ENCODE assay signal across 24 mouse cellular contexts in the genomic region with DNA sequence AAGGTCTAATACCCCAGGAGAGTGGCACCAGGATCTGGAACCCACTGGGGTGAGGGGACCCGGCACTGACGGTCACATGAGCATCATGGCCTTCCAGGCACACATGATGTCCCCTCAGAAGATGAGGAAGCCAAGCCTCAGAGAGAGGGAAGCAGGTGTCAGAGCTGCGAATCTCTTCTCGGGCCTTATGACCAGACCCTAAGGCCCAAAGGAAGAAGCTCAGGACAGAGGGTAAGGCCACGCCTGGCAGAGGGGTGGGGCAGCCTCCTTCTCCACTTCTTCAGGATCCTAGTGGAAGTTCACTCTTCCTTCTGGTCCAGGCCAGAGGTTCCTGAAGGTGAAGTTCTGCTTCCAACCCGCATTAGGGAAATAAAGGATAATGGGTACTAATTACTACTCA. TPM values are rescaled to one million over a fixed set of nuclear protein-coding genes. Genes with fewer than 3 reads are reported as not detected.
A peak's percentile ranks its signal among the peaks of the same experiment; 100 is the strongest.
DNase-seq lines count a peak whose midpoint lies in the region; ATAC-seq and TF ChIP-seq lines count a peak whose summit lies in the region.
"Had no signal": no experiment of that assay in that cellular context is flagged by ENCODE, and none has a peak within 500 bp of the region (broad histone marks: within the 10 kb centered on the region; RNA-seq: fewer than 3 reads in every experiment).

No protein-coding gene starts in this region.

- DNase-seq in gastrocnemius, adult 2 months, result no peak
- DNase-seq in gastrocnemius, postnatal 14 days, result no peak
- peak; percentile 40 to 60 for DNase-seq in kidney, postnatal 36 days
- no peak for DNase-seq in kidney, postnatal 10 days
- DNase-seq: adrenal gland, adult 8-10 months; cerebellum, adult 2 months; cerebellum, postnatal 25 days; kidney, adult 8-10 months; lung, adult 2 months; thymus, adult 18-20 months; thymus, postnatal 36 days had no signal

- 62% methylated on average over 6 of the region's 6 CpGs for WGBS in heart, embryonic 13.5 days
- WGBS in heart, embryonic 11.5 days (ENCODE audit: insufficient replicate concordance), result 75% methylated on average over 6 of the region's 6 CpGs

- H3K27me3 ChIP-seq in heart, embryonic 13.5 days (replicated peaks), result no peaks in the 10 kb centered on the region; the same call in 1 of the 2 replicates
- no peaks in the 10 kb centered on the region for H3K27me3 ChIP-seq in heart, embryonic 11.5 days (ENCODE audit: control insufficient read depth, insufficient read depth, low read length)
- H3K27me3 ChIP-seq: embryonic facial prominence, embryonic 13.5 days; megakaryocyte, embryonic 14.5 days; midbrain, embryonic 13.5 days had no signal

- peaks cover 8% of the 10 kb centered on the region for H3K36me3 ChIP-seq in heart, embryonic 13.5 days
- H3K36me3 ChIP-seq in heart, embryonic 11.5 days (ENCODE audit: control insufficient read depth, insufficient read depth, low read length), result no peaks in the 10 kb centered on the region
- H3K36me3 ChIP-seq: forebrain, embryonic 12.5 days; midbrain, embryonic 13.5 days had no signal

- no peak for TF ChIP-seq CTCF in gastrocnemius, adult 2 months (IDR thresholded peaks at IDR 0.05)

- intact Hi-C loops in gastrocnemius, adult 2 months (cut with DNase I), result no loop called here
- intact Hi-C loops in gastrocnemius, postnatal 14 days (cut with DNase I; ENCODE audit: low total_unique reads), result no loop called here

- no peak for ATAC-seq in heart, embryonic 13.5 days (ENCODE audit: extremely low read depth, insufficient number of reproducible peaks, low FRiP score, low TSS enrichment)
- ATAC-seq in heart, embryonic 11.5 days (replicated peaks; ENCODE audit: insufficient number of reproducible peaks, low FRiP score, low TSS enrichment), result no peak
- ATAC-seq in megakaryocyte progenitor cell, adult 5-6 weeks (replicated peaks; ENCODE audit: poor library complexity), result no peak
- ATAC-seq: activated CD4-positive, CD25-positive, alpha-beta regulatory T cell, adult 4 months; midbrain, embryonic 13.5 days had no signal

- peaks cover 75% of the 10 kb centered on the region for H3K4me1 ChIP-seq in heart, embryonic 13.5 days
- peaks cover 22% of the 10 kb centered on the region for H3K4me1 ChIP-seq in heart, embryonic 11.5 days (ENCODE audit: control insufficient read depth, insufficient read depth, low read length)

- H3K27ac ChIP-seq in gastrocnemius, adult 2 months, result peak overlapping the region; percentile 87
- peak overlapping the region; percentile 83 for H3K27ac ChIP-seq in heart, embryonic 13.5 days (replicated peaks)
- H3K27ac ChIP-seq in heart, embryonic 11.5 days (ENCODE audit: low read depth, low read length), result no peak overlapping the region

- H3K9ac ChIP-seq in heart, embryonic 13.5 days, result no peak overlapping the region
- H3K9ac ChIP-seq in heart, embryonic 11.5 days (ENCODE audit: low read depth, low read length), result no peak overlapping the region
- H3K9ac ChIP-seq: forebrain, embryonic 12.5 days; midbrain, embryonic 13.5 days had no signal

- no peak overlapping the region for H3K4me2 ChIP-seq in heart, embryonic 13.5 days
- H3K4me2 ChIP-seq in heart, embryonic 11.5 days, result no peak overlapping the region
- H3K4me2 ChIP-seq: embryonic facial prominence, embryonic 13.5 days; forebrain, embryonic 12.5 days; midbrain, embryonic 13.5 days had no signal

- H3K4me3 ChIP-seq in gastrocnemius, adult 2 months, result peak overlapping the region; percentile 79
- no peak overlapping the region for H3K4me3 ChIP-seq in heart, embryonic 13.5 days
- no peak overlapping the region for H3K4me3 ChIP-seq in heart, embryonic 11.5 days (ENCODE audit: low read depth, low read length)
- H3K4me3 ChIP-seq: embryonic facial prominence, embryonic 13.5 days; erythroblast, embryonic 14.5 days; forebrain, embryonic 12.5 days; megakaryocyte, embryonic 14.5 days; midbrain, embryonic 13.5 days had no signal

- H3K9me3 ChIP-seq in heart, embryonic 13.5 days, result no peaks in the 10 kb centered on the region
- H3K9me3 ChIP-seq in heart, embryonic 11.5 days (replicated peaks; ENCODE audit: control insufficient read depth, low read length), result no peaks in the 10 kb centered on the region
- H3K9me3 ChIP-seq: embryonic facial prominence, embryonic 13.5 days; forebrain, embryonic 12.5 days; megakaryocyte, embryonic 14.5 days; midbrain, embryonic 13.5 days had no signal

RNA-seq across cellular contexts. Expression of gene 6330409D20Rik, which starts 8.1 kb away (rescaled TPM):
- total RNA-seq in gastrocnemius, adult 2 months (2021), result not detected
- total RNA-seq in gastrocnemius, postnatal 14 days (2021), result not detected
- 0.18 and 0.28 TPM in 2 replicates for polyA plus RNA-seq in heart, embryonic 13.5 days (2015; fragmentation: Nextera tagmentation; extraction: Ambion mirVana)
- 0.32 and 0.46 TPM in 2 replicates for polyA plus RNA-seq in heart, embryonic 11.5 days (2014; fragmentation: Nextera tagmentation; extraction: Ambion mirVana)
- total RNA-seq in megakaryocyte progenitor cell, adult 5-6 weeks (2015), result not detected in 2 replicates
- total RNA-seq in megakaryocyte progenitor cell, adult 5-6 weeks (2017), result not detected in 2 replicates
- total RNA-seq: adrenal gland, adult 8-10 months; gastrocnemius, adult 18-20 months; liver, adult 2 months had no signal
- polyA plus RNA-seq: erythroblast, embryonic 14.5 days; gonadal fat pad, adult 2 months; liver, adult 2 months; small intestine, adult 2 months had no signal

RNA-seq across cellular contexts. Expression of gene Sh2d3c, which starts 11.8 kb away (rescaled TPM):
- 10 to 100 TPM in 1 of 2 experiments, 1 to 10 TPM in 1; 4.4 to 12.0 TPM for total RNA-seq in gastrocnemius, adult 2 months (2021)
- total RNA-seq in gastrocnemius, postnatal 14 days (2021), result 10 to 100 TPM; 10.2 to 16.1 TPM
- polyA plus RNA-seq in heart, embryonic 13.5 days (2015; fragmentation: Nextera tagmentation; extraction: Ambion mirVana), result 33.0 and 34.1 TPM in 2 replicates
- 26.4 and 29.1 TPM in 2 replicates for polyA plus RNA-seq in heart, embryonic 11.5 days (2014; fragmentation: Nextera tagmentation; extraction: Ambion mirVana)
- 18.2 and 19.9 TPM in 2 replicates for total RNA-seq in megakaryocyte progenitor cell, adult 5-6 weeks (2015)
- 10.3 and 10.7 TPM in 2 replicates for total RNA-seq in megakaryocyte progenitor cell, adult 5-6 weeks (2017)

RNA-seq across cellular contexts. Expression of gene Cdk9, which starts 19.8 kb away (rescaled TPM):
- total RNA-seq in gastrocnemius, adult 2 months (2021), result 10 to 100 TPM; 20.2 to 22.0 TPM
- 10 to 100 TPM; 21.3 to 23.9 TPM for total RNA-seq in gastrocnemius, postnatal 14 days (2021)
- polyA plus RNA-seq in heart, embryonic 13.5 days (2015; fragmentation: Nextera tagmentation; extraction: Ambion mirVana), result 60.0 and 63.2 TPM in 2 replicates
- polyA plus RNA-seq in heart, embryonic 11.5 days (2014; fragmentation: Nextera tagmentation; extraction: Ambion mirVana), result 53.8 and 61.2 TPM in 2 replicates
- 63.4 and 79.2 TPM in 2 replicates for total RNA-seq in megakaryocyte progenitor cell, adult 5-6 weeks (2015)
- 39.3 and 42.5 TPM in 2 replicates for total RNA-seq in megakaryocyte progenitor cell, adult 5-6 weeks (2017)

RNA-seq across cellular contexts. Expression of gene Tor2a, which starts 24.3 kb away (rescaled TPM):
- total RNA-seq in gastrocnemius, adult 2 months (2021), result 1 to 10 TPM; 3.7 to 4.9 TPM
- 1 to 10 TPM; 7.5 to 8.2 TPM for total RNA-seq in gastrocnemius, postnatal 14 days (2021)
- polyA plus RNA-seq in heart, embryonic 13.5 days (2015; fragmentation: Nextera tagmentation; extraction: Ambion mirVana), result 37.0 and 40.0 TPM in 2 replicates
- 39.8 and 46.6 TPM in 2 replicates for polyA plus RNA-seq in heart, embryonic 11.5 days (2014; fragmentation: Nextera tagmentation; extraction: Ambion mirVana)
- 25.1 and 26.7 TPM in 2 replicates for total RNA-seq in megakaryocyte progenitor cell, adult 5-6 weeks (2015)
- 16.2 and 24.5 TPM in 2 replicates for total RNA-seq in megakaryocyte progenitor cell, adult 5-6 weeks (2017)

RNA-seq across cellular contexts. Expression of gene Fpgs, which starts 28.8 kb away (rescaled TPM):
- total RNA-seq in gastrocnemius, adult 2 months (2021), result 1 to 10 TPM; 5.9 to 6.9 TPM
- 10 to 100 TPM in 1 of 2 experiments, 1 to 10 TPM in 1; 6.7 to 11.1 TPM for total RNA-seq in gastrocnemius, postnatal 14 days (2021)
- polyA plus RNA-seq in heart, embryonic 13.5 days (2015; fragmentation: Nextera tagmentation; extraction: Ambion mirVana), result 19.0 and 21.3 TPM in 2 replicates
- 14.5 and 15.3 TPM in 2 replicates for polyA plus RNA-seq in heart, embryonic 11.5 days (2014; fragmentation: Nextera tagmentation; extraction: Ambion mirVana)
- total RNA-seq in megakaryocyte progenitor cell, adult 5-6 weeks (2015), result 18.0 and 19.1 TPM in 2 replicates
- 20.7 and 27.4 TPM in 2 replicates for total RNA-seq in megakaryocyte progenitor cell, adult 5-6 weeks (2017)

Comparison
In these comparisons a context has a peak if more than half of its experiments do, and no peak if none do; other contexts are left out.
1. DNase-seq: peak in kidney, postnatal 36 days (2 of 2); none in gastrocnemius, adult 2 months (single experiment), gastrocnemius, postnatal 14 days (single experiment) and kidney, postnatal 10 days (single experiment).